Mouse (Mus musculus) neural tube, embryonic 10.5 days (tissue): ENCODE data around the gene Fig4.

Experiments
- DNase-seq: peaks from one replicate; pipeline ENCODE4 v3.0.0-alpha.2; 2017; ENCODE audit warnings: low spot score; ENCODE audit errors: extremely low spot score

Gene Fig4

DNA sequence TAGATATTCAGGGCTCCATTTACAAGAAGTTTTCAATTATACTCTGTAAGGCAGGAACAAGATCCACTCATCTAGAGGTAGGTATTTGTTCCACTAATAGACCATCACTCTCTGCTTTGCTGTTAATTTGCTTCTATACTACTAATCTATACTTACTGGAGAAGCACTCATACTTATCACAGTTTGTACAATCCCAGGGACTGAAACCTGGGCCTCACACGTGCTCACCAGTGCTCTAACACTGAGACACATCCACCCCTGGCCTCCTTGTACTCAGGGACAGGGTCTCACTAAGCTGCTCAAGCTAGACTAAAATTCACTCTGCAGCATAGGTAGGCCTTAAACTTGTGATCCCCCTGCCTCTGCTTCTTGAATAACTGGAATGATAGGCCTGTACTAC is 41.8 kb downstream of the Fig4 start:
- DNase-seq, result no peak

DNA sequence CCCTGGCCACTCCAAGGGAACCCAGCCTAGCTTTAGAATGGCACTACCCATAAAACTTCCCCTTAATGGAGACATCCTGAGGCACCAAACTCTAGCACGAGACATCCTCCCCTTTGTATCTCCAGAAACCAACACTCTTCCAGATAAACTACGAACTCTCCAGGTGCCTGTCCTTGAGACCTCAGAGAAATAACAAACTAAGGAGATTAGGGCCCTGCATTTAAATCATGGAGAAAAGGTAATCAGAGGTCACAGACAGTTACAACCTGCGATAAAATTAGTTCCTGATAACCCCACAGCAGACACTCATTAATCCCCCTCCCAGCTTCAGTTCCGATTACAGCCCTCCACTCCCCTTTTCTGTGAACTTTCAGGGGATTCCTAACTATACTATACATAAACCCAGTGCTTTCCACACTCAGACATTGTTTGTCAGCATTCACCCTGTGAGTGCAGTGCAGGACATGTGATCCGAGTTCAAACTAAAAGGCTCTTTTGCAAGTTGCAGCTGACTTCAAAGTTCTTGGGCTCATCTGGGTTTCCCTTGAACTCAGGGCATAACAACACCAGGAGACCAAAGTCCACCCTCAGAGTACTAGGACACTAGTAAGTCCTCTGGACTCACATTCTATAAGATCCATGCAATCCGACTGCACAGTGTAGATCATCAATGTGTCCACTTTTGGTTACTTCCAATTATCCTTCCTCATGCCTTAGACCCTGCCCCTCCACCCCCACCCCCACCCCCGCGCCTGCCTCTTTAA is 42.6 kb downstream of the Fig4 start:
- DNase-seq, result no peak

DNA sequence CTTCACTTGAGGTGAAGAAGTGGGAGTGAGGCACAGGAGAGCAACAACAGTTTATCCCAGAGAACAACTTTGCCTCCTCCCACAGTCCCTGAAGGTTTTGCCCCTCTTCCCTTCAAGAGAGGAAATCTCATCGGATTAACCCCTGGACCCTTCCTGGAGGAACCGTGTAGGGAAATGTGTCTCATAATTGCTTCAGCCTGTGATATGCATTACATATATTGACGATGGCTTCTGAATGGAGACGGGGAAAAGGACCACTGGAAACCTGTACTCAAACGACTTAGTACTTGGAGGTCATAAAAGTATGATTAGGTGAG is 52.4 kb downstream of the Fig4 start:
- no peak for DNase-seq

DNA sequence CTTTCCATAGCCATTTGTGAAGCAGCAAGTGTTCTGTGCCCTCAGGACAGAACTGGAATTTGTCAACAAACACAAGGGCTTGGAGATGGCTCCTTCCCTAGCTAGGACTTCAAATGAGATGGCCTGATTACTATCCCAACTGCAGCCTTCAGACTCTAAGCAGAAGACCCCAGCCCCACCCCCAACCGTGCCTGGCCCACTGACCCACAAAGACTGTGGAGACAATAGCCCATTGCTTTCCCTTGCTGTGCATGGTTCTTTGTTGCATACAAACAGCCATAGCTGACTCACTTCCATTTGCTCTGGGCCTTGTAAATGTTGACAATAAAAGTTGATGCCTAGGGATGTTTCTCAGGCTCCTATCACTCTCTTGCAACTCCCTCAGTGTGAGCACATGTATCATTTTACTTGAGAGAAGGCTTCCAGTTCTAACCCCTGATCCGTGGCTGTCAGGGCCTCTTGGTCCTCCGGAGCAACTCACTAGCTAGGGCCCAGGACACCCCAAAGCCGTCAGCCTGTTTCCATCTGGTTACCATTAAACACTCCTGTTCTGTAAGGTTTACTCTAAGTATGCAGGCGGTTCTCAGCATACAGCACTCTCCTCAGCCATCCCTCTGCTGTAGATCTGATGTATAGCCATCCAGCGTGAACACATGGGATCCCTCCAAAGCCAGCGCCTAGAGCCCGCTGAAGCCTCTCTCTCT is 52.9 kb downstream of the Fig4 start:
- peak; percentile 22 for DNase-seq

DNA sequence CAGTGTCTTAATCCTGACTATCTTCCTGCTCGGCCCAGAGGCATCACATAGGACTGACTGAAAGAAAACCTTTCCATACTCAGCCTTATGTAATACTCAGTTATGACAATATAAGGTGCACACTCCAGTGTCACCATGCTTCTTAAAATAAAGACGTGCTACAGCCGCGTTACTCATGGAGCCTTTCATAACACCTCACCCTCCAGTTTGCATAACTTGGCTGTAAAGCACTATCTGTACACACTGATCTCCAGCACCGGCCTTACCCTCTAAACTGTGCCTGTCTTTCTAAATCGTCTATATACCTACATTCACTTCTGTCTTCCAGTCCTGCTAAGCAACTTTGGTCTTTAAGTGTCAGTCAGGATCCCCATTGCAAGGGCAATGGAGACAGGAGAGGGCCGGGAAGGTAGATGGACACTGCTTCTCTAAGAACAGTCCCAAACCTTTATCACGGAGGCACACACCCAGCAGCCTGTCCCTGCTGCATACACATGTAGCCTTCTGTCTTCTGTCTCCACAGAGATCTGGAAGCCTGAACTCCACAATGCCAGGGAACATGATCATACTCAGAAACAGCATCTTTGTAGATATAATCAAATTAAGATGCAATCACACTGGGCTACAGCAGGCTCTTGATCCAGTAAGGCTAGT is 53.9 kb downstream of the Fig4 start:
- no peak for DNase-seq

DNA sequence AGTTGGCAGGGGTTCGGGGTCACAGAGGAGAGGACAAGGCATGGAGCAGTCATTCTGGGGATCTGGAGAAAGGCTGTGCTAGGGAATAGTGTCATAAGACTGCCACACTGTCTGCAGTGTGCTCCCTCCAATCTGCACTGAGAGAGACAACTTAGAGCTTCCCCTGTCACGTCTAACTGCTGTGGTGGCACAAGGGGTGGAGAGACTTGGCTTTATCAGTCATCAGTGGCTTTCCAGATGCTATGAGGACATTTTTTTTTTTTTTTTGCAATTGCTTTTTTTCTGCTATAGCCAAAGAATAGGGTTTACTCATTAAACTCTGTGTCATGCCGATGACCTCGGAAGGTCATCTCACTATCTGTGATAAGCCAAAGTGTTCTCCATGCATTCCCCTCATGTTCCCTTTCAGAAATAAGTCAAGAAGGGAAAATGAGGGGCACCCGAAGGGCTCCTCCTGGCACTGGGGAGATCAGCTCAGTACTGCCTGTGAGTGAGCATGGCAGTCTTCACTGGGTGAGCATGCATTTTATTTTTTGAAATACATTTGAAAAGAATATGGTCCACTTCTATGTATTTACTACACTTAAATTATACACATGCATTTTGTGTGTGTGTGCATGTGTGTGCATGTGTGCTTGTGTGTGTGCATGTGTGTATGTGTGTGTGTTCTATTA is 55.1 kb downstream of the Fig4 start:
- no peak for DNase-seq

DNA sequence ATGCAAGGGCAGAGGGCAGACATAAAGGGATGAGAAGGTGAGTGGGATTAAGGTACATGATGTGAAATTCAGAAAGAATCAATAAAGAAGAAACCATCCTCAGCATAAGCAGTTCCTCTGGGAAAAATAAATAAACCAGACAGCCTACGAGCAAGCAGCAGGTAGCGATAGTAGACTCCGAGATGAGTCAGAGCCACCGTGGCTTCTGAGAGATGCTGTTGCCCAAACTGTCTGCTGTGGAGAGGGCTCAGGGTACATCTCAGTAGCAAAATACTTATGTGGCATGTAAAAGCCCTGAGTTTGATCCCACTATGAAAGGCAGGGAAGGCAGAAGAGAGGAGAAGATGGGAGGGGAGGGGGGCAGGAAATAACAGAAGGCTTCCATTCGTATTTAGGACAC is 56.9 kb downstream of the Fig4 start:
- no peak for DNase-seq

DNA sequence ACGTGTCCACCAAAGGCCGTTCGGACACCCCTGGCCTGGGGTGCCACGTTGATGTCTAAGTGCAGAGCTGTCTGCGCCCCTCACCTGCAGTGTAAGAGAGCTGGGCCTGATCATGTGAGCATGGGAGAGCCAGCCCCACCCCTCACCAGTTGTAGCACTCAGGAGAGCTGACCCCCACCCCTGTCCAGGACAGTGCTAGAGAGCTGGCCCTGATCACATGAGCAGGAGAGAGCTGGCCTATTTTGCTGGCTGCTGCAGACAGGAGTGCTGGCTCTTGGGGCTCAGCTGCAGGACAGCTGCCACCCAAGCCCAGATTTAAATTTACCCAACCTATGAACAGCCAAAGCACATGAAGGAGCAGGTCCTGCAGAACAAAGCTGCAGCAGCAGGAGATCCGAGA is 57.6 kb downstream of the Fig4 start:
- DNase-seq, result no peak

DNA sequence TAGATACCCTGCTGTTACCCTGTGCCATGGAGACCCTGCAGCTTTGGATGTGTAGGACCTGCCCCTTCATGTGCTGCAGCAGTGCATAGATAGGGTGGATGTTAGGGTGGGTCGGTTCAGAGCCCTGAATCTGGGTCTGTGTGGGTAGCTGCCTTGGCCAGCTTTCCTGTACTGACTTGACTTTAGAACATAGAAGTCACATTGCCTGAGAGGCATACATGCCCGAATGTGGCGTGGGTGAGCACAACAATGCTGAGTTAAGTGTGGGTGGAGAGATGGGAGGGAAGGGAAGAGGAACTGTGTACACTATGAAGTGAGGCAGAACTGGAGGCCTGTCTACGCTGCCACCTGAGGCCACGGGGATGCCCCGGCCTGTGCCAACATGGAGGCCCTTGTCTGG is 58.0 kb downstream of the Fig4 start:
- no peak for DNase-seq

DNA sequence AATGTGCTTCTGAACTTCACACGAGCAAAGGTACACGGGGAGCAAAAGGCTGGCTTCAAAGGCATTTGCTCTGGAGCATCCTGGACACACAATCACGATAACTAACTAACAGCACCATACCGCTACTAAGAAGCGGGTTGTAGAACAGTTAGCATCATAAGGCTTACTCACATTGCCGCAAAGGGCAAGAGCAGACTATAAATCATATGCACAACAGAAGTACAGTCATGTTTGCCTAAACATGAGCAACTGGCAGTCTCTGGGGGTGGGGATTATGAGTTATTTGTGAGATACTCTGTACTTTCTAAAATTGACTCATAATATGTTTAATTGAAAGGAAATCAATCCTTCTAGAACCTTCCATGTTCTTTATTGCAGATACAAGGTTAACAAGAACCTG is 59.1 kb downstream of the Fig4 start:
- DNase-seq, result no peak

DNA sequence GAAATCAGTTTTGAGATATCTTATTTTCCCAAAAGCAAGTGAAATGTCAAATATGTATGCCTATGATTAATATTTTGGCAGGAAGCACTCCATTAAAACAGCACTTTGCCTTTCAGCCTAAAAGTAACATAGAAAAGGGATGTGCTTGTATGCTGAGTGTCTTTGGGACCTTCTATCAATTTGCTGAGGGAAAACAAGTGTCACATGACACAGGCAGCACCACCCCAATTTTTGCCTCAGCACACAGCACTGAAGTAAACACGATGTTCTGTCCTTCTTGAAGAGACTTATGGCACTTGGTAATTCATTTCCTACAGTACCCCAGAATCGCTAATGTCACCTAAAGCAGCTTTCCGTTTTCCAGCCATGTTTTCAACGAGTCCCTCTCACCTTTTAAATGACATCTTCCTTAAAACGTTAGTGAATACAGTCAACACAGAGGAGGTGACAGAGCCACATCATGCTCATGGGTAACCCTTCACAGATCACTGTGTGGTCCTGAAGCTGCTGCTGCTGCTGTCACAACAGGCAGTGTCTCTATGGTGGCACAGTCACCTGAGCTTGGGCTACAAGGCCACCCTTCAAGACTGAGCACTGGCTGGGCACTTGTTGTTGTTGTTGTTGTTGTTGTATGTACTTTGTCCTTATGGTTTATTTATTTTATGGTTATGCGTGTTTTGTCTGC is 61.4 kb downstream of the Fig4 start:
- no peak for DNase-seq

DNA sequence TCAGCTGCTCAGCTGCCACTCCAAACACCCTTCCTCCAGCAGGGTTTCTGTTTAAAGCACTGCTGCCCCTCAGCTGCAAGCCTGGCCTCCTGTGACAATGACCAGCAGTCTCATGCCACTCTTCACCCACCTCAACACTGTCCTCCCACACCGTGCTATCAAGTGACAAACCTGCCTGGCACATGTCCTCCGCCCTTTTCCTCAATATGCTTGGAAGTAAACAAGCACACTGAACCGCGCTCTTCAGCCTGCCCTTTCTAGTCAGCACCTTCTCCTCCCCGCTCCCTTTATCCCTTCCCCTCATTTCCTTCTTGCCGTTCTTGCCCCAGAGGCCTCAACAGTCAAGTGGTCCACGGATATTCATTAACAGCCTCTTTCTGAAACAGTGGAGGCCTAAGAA is 62.0 kb downstream of the Fig4 start:
- DNase-seq, result no peak

DNA sequence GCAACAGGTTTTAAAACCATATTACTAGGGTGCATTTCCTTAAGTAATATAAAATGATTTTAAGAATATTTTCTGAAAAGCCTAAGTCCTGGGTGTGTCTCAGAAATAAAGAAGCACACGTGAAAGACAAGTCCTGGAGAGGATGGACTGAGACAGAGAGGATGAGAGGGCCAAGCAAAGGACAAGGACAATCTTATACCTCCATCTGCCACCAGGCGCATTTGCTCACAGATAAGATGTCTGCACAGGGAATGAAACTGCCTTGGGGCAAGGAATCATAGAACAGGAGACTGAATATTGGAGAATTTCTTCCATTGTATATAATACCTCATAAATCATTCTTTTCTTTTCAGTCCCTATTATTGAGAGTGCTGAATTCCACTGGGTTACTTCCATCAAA is 67.0 kb downstream of the Fig4 start:
- no peak for DNase-seq

DNA sequence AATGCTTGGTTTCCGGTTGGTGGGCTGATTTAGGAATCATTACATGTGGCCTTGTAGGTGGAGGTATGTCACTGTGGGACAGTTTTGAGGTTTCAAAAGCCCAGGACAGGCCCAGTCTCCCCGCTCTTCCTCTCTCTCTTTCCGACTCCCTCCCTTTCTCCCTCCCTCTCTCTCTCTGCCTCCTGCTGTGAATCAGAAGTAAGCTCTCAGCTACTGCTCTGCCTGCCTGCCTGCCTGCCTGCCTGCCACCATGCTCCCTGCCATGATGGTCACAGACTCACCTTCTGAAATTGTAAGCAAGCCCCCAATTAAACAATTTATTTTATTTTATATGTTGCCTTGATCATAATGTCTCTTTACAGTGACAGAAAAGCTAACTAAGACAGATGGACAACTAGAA is 67.5 kb downstream of the Fig4 start:
- no peak for DNase-seq

DNA sequence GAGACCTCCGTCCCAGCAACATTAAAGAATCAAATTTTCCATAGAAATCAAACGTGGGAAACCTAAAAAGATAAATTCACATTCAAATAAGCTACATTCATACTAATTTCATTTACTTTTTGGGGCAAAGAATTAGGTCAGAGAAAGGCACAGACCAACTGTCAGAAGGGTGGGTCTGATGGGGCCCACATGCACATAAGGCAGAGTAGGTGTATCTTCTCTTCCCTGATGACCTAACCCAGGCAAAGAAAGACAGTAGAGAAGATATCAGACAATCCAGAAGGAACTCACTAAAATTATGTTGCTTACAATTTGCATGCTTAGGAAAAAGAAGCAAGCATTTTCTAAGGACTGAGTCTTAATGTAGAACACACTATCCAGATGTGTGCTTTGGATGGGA is 67.9 kb downstream of the Fig4 start:
- no peak for DNase-seq

DNA sequence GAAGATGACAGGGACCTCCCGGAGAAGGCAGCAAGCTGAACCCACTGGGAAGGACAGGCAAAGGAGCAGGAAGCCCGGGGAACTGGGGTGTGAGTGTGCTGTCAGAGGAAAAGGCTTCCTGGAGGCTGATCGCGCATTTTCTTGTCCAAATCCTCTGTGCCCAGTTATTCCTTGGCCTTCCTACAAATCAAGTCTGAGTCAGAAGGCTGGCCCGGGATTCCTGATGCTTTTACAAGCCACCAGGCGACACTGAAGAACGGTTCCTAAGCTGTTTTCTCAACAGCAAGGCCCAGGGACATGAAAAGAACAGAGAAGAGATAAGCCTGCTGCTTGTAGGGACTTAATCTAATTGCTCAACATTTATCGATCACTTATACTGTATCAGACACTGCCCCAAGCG is 68.5 kb downstream of the Fig4 start:
- DNase-seq, result no peak

DNA sequence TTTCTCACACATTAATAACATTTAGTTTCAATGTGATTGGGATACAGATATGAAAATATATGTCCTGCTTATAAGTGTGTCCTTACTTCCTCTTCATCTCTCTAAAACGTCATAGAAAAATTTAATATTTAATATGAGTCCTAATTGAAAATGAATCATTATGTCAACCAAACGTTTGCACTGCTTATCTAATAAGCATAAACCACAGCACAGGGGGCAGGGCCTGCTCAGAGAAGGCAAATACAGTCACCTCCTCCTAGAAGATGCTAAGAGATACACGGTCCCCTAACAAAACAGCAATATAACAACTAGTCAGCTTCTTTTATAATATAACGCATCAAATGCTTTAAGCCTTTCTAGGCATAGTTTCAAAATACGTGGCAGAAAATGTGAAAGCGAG is 69.9 kb downstream of the Fig4 start:
- no peak for DNase-seq

DNA sequence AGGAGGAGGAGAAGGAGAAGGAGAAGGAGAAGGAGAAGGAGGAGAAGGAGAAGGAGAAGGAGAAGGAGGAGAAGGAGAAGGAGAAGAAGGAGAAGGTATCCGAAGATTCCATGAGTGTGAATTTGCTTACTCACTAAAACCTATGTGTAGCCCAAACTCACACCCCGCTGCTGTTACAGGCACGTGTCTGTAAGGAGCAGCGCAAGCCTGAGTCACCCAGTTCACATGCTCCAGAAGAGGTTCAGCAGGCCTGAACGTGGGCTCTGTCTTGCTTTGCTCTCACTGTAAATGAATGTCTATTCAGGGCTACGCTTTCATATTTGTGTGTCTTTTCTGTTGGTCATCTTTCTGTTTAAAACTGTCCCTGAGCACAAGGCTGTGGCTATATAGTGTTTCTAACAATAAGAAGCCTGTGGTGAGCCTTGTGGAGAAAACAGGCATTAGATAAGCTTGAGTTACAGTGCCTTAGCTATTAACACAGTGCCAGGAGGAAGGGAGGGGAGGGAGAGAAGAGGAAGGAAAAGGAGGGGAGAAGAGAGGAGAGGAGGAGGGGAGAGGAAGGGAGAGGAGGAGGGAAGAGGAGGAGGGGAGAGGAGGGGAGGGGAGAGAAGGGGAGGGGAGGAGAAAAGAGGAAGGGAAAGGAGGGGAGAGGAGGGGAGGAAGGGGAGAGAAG is 71.8 kb downstream of the Fig4 start:
- no peak for DNase-seq

DNA sequence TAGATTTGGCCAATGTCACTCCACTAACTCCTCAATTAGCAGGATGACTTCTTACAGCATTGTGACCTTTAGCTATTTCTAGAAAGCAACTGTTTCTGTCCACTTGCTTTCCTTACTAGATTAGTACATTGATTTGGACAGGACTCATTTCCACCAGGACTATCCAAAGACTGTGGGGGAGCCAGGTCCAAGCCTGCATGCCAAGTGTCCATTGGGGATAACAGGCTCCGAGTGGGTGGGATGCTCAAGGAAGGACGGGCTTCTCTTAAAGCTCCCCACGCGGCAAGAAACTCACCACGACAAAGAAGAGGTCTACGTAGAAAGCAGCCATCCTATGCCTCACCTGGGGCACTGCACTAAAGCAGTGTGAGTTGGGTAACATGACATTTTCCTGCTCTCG is 75.4 kb downstream of the Fig4 start:
- DNase-seq, result no peak

DNA sequence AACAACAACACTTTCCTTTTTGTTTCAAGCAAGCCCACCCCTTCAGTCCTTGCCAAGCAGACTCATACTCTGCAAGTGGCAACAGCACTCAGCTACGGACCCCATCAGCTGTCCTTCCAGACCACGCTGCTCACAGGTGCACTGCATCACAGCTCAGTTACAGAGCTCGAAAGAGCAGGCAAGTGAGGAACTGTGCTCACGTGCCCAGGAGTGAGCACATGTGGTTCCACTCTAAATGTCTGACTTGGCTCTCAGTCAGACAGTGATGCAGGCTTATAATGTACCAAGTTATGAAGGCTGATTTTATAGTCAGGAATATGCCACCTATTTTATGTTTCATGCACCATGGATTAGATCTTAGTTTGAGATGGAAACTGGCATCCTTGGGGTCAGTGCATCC is 79.6 kb downstream of the Fig4 start:
- DNase-seq, result no peak

DNA sequence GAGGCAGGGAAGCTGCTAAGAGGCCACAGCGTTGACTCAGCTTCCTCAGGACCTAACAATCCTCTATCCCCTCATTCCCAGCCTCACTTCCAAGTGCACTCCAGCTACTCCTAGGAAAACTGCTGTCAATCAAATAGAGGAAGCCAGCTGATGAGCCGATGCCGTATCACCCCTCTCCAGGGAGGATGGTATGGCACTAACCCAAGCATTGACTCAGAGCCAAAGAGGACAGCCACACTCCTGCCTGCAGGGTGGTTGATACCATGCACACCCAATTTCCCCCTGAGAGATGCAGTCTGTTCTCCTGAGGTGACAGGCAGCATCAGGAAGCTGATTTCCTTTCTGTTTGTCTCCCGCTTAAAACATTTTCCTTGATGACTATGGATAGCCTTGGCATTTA is 81.9 kb downstream of the Fig4 start:
- no peak for DNase-seq
